Mouse (Mus musculus) limb, embryonic 11.5 days (tissue): ENCODE data around the gene Itpkc. TPM values are rescaled to one million over a fixed set of nuclear protein-coding genes. Genes with fewer than 3 reads are reported as not detected.

Experiments
- microRNA counts: library from miRNA; unstranded; fragments of <30 nt; microRNA quantifications from one replicate; lab custom pipeline; 2016
- microRNA-seq: library from miRNA; unstranded; fragments of <30 nt; microRNA quantifications from one replicate; pipeline ENCODE4, GENCODE M21; 2016
- polyA plus RNA-seq: library from polyadenylated mRNA; unstranded; fragments of >200 nt; fragmentation: Nextera tagmentation; extraction: Ambion mirVana; gene quantifications from 2 replicates; pipeline ENCODE4 v1.2.1, GENCODE M21; 2014

The Itpkc gene
- polyA plus RNA-seq, 1 experiment from 2014 or later, result 6.5 TPM

MicroRNA genes within 50 kb of the gene (microRNA counts, 519-probe panel; counts per million panel counts)
- microRNA mmu-miR-1191 (lab: Ali Mortazavi, UCI), result not detected

Small RNA genes lying within 50 kb of the gene (microRNA-seq; reads per million reads assigned to microRNA genes)
- gene Mir1191 (3.4 reads per million, percentile 2 among the genes with 10 or more reads in this experiment), gene Mir3101 (not detected)

Other genes starting within 250 kb of the Itpkc start
- not detected in 2 replicates for gene Cyp2a12, start 199.6 kb downstream of the Itpkc start, polyA plus RNA-seq
- not detected in 2 replicates for gene Cyp2f2, start 108.8 kb downstream of the Itpkc start, polyA plus RNA-seq
- gene Cyp2t4, start 74.9 kb downstream of the Itpkc start, polyA plus RNA-seq, result 0.09 TPM in 1 of 2 replicates, not detected in the other
- 49.3 and 52.3 TPM in 2 replicates for gene Egln2, start 61.9 kb downstream of the Itpkc start, polyA plus RNA-seq
- 51.6 and 55.1 TPM in 2 replicates for gene Rab4b, start 49.8 kb downstream of the Itpkc start, polyA plus RNA-seq
- 0.48 TPM in 1 of 2 replicates, not detected in the other for gene Gm21983, start 47.6 kb downstream of the Itpkc start, polyA plus RNA-seq
- 5.5 and 8.7 TPM in 2 replicates for gene Mia, start 47.5 kb downstream of the Itpkc start, polyA plus RNA-seq
- 3.9 and 4.8 TPM in 2 replicates for gene BC024978, start 32.9 kb downstream of the Itpkc start, polyA plus RNA-seq
- 394 and 396 TPM in 2 replicates for gene Snrpa, start 32.4 kb downstream of the Itpkc start, polyA plus RNA-seq
- gene Coq8b, start 4.4 kb upstream of the Itpkc start, polyA plus RNA-seq, result 14.5 and 15.5 TPM in 2 replicates
- 7.3 and 9.0 TPM in 2 replicates for gene Numbl, start 29.8 kb upstream of the Itpkc start, polyA plus RNA-seq
- 10.8 and 14.0 TPM in 2 replicates for gene Ltbp4, start 109.0 kb upstream of the Itpkc start, polyA plus RNA-seq
- 46.5 and 50.9 TPM in 2 replicates for gene Shkbp1, start 127.4 kb upstream of the Itpkc start, polyA plus RNA-seq
- 0.52 TPM in 1 of 2 replicates, not detected in the other for gene Gm20479, start 128.8 kb upstream of the Itpkc start, polyA plus RNA-seq
- gene Sptbn4, start 219.0 kb upstream of the Itpkc start, polyA plus RNA-seq, result 0.15 and 0.27 TPM in 2 replicates
- 29.0 and 30.5 TPM in 2 replicates for gene Blvrb, start 219.3 kb upstream of the Itpkc start, polyA plus RNA-seq
- gene Sertad3, start 245.1 kb upstream of the Itpkc start, polyA plus RNA-seq, result 25.9 and 29.3 TPM in 2 replicates